Mouse (Mus musculus): Measurements from ENCODE around the gene Ttc21b. TPM values are rescaled to one million over a fixed set of nuclear protein-coding genes. Genes with fewer than 3 reads are reported as not detected.
A peak's percentile ranks its signal among the peaks of the same experiment; 100 is the strongest.

The Ttc21b gene
- total RNA-seq, 2 experiments from 2014 or later: 1.3 to 1.5 TPM

DNA sequence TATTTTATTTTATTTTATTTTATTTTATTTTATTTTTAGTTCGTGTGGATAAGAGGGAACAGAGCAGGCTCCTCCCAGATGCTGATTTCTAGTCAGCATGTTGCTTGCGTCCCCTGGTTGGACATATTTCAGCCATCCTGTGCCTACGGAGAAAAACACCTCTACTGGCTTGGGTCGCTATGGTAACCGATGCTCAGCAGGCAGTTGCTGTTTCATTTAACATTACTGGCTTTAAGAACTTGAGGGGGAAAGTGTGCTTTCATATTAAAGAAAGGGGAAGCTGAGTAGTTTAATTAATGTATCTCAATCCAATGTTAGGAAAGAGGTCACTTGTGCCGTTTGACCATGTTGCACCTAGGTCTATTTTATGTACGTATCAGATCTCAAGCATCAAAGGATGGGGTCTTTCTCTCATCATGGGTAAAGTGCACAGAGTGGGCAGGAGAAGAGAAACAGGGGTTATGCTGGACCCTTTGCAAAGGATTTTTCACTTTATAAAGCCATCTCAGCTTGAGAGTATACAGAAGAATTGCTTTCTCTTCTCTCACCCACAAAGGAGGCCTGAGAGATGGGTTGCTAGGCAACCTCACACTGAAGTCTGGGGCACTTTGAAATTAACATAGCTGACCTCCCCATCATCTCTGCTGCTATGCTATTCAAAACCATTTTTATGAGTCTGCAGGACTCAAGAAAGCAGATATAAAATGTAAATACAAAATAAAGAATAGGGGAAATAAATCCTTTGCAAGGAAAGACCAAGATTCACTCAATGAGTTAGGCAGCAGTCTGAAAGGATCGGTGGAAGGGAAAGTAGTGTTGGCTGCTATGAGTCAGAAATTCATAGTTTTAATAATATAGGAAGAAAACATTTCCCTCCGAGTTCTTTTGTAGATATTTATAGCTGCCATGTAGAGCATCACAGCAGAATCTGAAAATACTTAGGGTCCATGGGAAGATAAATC lies 78.2 kb downstream of the Ttc21b start:
- intact Hi-C loops (cut with DNase I; ENCODE audit: low total_unique reads): no loop called here
- DNase-seq: no peak

DNA sequence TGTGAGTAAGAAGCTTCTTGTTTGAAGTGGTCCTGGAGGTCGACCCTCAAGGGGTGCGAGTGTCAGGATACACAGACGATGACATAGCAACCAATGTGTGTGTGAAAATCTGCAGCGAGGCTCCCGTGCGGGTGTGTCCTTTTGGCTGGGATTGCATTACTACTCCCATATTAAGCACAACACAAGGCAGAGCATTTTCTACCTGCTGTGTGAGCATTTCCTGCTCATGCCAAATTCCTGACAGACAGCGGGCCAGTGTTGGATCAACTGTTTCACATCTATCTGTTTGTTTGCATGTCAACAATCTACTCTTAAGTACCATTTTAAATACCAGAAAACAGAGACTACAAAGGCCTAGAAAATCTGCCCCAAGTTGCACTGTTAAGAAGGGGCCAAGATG lies 79.4 kb downstream of the Ttc21b start:
- intact Hi-C loops (cut with DNase I; ENCODE audit: low total_unique reads): no loop called here
- no peak for DNase-seq

DNA sequence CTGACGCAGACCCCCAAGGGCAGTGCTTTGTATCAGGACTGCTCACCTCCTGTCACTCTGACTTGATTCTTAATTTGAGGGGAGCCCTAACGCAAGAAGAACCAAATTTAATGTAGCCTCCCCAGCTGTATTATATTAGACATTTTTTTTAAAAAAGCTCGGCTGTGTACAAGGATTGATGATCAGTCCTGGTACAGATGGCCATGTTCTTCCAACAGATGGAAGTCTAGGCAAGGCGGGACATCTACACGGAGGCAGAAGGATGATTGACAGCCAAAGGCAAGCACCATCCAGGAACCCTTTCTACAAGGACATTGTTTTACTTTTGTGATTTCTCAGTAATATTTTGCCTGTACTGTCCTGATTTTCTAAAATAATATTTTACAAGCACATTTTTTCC lies 83.3 kb downstream of the Ttc21b start:
- DNase-seq: no peak
- intact Hi-C loops (cut with DNase I; ENCODE audit: low total_unique reads): no loop called here

DNA sequence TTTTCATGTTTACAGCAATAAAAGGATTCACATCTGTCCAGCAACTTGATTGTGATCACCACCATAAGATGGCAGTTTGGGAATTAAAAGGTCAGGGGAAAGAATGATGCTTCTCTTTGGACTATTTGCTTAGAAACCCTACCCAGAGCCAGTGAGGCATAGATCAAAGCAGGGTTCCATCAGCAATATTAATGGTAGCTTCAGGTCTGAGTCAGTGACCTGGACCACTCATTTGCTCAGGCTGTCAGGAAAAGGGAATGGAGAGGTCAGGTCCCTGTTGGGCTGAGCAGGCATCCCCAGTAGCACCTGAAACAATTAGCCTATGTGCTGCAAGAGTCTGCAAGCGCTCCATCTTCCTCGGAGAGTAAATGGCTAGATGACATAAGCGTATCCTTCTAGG lies 84.8 kb downstream of the Ttc21b start:
- DNase-seq: no peak
- intact Hi-C loops (cut with DNase I; ENCODE audit: low total_unique reads): no loop called here

DNA sequence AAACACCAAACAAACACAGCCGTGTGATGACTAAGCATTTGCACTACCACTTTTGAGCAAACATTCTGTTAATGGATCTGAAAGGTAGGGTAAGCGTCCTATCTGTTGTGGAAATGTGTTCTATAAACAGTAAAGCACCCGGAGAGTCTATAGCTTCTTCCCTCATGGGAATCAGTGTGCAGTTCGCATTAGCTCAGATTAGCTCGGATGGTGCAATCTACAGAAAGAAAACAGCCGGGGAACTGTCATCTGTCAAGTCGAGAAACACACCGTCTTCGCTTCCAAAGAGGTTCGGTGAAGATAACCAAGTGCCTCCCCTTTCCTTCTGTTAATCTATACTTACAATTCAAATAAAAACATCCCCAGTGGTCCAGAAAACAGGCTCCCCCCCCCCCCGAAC lies 85.7 kb downstream of the Ttc21b start:
- no peak for DNase-seq
- intact Hi-C loops (cut with DNase I; ENCODE audit: low total_unique reads): no loop called here

DNA sequence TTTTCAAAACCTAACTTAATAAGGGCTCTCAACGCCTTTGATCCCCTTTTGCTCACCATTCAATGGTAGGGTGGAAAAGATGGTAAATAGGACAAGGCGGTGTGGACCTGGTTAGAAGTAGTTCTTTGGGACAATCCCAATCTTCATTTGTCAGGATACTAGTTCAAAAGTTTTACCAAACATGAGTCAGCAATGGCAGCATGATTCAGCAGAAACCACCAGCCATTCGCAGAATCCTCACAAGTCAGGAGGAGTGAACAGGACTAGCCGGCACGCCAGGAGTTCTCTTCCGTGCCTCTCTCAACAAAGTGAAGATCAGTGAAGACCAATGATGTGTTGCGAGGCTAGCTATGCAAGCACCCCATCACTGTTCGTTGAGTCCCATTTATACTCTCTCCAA lies 91.4 kb downstream of the Ttc21b start:
- intact Hi-C loops (cut with DNase I; ENCODE audit: low total_unique reads): no loop called here
- no peak for DNase-seq

DNA sequence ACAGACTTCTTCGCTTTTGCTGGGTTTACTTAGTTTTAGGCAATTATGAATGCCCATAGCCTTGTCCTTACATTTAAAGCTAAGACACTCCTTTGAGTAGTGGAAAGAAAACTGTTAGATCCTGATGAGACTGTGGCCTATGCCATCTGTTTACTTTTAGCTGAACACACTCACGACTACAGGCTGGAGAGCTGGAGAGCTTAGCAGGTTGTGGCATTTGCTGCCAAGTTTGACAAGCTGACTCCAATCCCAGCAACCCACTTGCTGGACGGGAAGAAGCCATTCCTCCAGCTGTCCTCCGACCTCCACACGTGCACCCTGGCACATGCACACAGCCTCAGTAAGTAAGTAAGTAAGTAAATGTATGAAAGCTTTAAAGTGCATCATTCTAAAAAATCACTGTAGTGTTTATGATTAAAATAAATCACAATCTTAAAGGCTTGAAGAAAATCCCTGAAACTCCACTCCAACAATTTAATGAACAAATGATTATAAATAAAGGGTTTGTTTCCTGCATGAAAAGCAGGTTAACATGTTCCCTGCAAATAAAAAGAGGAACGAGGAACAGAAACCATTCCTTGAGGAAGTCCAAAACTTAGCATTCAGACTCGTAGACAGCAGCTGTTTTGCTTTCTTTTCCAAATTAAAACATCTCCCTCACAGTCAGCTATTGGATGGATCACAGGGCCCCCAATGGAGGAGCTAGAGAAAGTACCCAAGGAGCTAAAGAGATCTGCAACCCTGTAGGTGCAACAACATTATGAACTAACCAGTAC lies 98.1 kb downstream of the Ttc21b start:
- DNase-seq: no peak
- intact Hi-C loops (cut with DNase I; ENCODE audit: low total_unique reads): no loop called here

DNA sequence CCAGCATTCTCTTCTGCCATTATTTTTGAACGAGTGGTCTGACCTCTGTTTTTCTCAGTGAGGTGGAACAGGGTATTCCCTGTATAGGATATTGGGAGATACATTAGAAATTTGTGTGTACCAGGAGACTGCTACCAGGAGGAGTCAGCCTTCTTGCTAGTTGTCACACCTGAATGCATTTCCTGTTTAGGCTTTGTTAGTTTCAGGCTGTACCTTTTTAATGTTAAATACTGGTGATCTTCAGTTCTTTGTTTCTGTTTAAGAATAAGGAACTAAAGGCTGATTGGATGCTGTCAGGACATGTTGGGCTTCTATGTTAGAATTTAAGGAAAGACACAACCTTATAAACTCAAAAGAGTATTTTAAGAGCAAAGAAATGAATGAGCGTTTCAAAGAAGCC lies 105.0 kb downstream of the Ttc21b start:
- DNase-seq: no peak

DNA sequence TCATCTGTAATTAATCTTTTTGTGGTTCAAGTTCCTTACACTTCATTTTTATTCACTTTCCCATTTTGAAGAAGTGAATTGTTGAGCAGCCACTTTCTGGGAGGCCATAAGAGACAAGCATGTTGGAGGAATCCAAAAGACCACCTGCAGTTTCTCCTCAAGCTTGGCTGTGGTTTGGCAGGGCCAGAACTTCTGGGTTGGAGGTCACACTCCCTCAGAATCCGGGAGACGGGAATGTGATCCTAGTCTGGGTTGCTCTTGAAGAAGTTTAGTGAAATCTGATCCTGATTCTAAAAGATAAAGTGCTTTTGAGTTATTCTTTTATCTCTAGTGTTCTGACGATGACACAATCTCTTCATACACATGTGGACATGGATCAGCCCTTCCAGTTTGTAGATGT lies 105.9 kb downstream of the Ttc21b start:
- intact Hi-C loops (cut with DNase I; ENCODE audit: low total_unique reads): no loop called here

More for the DNA sequence above, 105.0 kb downstream of the Ttc21b start:
- intact Hi-C loops (cut with DNase I; ENCODE audit: low total_unique reads): no loop called here

DNA sequence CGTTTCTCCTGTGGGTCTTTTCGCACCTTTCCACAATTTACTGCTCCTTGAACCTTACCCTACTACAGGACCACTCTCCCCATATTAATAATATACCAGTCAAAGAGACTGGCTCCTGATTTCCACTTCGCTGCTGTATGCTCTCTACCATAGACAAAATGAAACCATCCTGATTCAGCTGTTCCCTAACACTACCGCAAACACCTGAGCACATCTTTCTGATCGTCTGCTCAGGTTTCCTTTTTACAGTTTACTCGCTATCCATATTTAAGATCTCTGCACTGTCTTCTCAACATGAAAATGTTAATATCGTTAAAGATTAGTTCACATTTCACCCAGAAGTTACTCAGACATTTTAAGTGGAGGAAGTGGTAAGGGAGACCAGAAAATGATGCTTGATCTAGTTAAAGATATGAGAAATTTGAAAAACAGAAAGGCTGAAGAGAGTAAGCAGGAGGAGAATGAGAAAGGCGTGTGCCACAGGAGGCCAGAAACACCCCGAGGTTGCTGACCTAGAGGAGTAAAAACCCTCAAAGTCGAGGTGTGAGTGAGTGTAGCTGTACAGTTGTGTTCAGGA lies 107.7 kb downstream of the Ttc21b start:
- intact Hi-C loops (cut with DNase I; ENCODE audit: low total_unique reads): no loop called here
- no peak for DNase-seq

More for the DNA sequence above, 105.9 kb downstream of the Ttc21b start:
- no peak for DNase-seq

DNA sequence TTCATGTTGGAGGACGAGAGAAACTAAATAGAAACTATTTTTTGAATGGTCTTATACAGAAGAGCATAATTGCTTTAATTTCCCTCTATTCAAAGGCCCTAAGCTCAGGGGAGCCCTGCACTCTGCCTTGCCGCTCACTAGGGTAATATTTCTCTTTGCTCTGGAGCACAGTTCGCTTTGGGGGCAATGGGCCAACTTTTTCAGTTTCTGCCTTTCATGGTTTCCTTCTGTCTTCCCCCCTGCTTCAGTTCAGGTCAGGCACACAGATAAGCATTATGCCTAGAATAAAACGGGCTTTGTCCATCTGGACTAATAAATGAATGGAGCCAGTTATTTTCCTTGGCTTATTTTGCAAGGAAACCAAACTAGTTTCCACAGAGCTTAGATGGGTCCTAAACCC lies 109.9 kb downstream of the Ttc21b start:
- peak; percentile 9 for DNase-seq
- intact Hi-C loops (cut with DNase I; ENCODE audit: low total_unique reads): no loop called here

DNA sequence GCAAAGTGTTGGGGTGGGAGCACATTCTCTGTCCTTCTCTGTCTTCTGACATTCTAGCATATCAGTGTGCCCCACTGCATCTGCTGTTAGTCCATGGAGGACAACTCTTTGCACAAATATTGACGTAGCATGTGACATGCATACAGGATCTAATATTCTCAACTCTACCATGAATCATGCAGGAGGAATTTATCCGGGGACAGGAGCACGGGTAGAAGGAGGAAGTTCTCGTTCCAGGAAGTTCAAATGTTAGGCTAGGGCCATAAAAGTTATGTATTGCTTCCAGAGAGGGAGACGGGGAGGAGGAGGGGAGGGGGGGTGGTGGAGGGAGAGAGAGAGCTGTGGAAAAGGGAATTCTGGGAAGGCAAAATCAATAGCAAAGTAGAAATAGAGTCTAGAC lies 111.6 kb downstream of the Ttc21b start:
- no peak for DNase-seq
- intact Hi-C loops (cut with DNase I; ENCODE audit: low total_unique reads): no loop called here

DNA sequence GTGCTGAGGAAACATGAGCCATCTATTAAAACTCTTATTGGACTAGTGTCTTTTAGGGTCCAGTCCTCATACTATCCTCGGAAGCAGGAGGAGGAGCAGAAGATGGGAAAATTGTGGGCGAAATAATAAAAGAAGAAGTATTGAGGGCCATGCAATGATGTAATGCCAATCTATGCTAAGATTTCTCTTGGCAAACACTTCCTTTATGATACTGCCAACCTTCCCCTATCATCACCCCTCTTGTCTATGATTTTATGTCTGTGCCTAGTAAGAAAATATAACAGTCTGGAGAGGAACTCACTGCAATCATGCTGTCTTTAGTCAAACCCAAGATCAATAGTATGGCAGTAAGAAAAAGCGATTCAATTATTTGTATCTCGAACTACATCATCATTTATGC lies 113.1 kb downstream of the Ttc21b start:
- intact Hi-C loops (cut with DNase I; ENCODE audit: low total_unique reads): no loop called here
- DNase-seq: no peak

DNA sequence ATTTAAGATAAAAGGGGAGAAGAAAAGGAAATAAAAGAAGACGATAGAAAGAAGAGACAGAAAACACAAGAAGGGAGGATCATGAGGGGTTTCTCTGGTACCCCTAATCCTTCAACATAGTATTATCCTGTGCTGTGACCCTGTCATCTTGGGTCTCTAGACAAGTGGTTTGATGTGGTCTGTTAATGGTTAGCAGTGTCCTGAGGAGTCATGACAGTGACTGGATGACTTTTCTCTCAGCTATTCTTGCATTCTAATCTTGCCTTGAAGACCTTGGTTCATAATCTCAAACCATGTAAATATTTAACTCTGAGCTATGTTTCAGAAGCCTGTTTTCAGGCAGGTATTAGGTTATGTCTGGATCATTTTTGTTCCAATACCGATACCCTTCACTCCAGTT lies 113.7 kb downstream of the Ttc21b start:
- intact Hi-C loops (cut with DNase I; ENCODE audit: low total_unique reads): no loop called here
- DNase-seq: no peak

DNA sequence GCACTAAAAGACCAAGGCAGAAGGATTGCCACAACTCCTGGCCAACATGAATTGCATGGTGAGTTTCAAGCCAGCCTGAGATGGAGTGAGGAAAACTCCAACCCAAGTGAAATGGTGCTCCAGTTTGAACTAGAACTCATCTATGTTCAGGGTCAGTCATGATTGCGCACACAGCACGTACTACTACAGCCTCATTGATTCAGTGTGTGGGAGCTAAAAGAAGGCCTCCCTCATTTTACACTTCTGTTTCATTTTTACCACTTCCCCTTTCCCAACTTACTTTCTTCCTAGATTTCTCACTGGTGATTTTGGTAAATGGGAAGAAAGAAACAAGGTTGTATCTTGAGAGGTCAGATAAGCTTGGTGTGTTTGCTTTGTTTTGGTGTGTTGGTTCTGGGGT lies 114.1 kb downstream of the Ttc21b start:
- DNase-seq: no peak
- intact Hi-C loops (cut with DNase I; ENCODE audit: low total_unique reads): no loop called here

DNA sequence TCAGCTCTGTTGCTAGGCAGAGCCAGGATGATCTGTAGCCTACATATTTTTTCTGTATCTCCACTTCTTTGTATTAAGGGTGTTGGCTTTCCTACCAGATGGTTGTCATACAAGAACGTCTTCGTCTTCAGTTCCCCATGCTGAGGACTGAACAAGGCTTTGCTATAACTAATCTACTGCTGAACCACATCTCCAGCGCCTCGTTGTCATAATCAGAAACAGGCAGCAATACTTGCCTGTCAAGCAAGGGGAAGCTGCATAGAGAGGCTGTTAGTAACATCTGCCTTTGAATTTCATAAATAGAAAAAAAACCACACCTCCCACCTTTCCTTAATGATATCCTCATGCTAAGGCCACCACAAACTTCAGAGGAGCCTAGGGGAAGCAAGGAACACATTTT lies 116.2 kb downstream of the Ttc21b start:
- DNase-seq: no peak
- intact Hi-C loops (cut with DNase I; ENCODE audit: low total_unique reads): no loop called here

Other genes with a start within 250 kb of the Ttc21b start
- not detected for gene Galnt3, start 131.6 kb downstream of the Ttc21b start, total RNA-seq (2021)
- gene Scn1a, start 184.2 kb upstream of the Ttc21b start, total RNA-seq (2021): under 1 TPM in 1 of 2 experiments, not detected in 1; 0.07 TPM

Measured in gastrocnemius, postnatal 14 days (tissue).